Mouse (Mus musculus) intestine, embryonic 16.5 days (tissue): ENCODE results near the gene Hist1h4k. TPM values are rescaled to one million over a fixed set of nuclear protein-coding genes. Genes with fewer than 3 reads are reported as not detected.

ENCODE experiments used
- ATAC-seq: fragments of 200-750 bp; cut with Nextera tagmentation; 2 replicates; pipeline ENCODE4 v1.8.0; 2017; ENCODE audit warnings: moderate TSS enrichment, moderate library complexity
- H3K27ac ChIP-seq: fragments of 300-500 bp; sonication (generic); 2 replicates; pipeline ENCODE4 v1.5.1; 2014; ENCODE audit warnings: mild to moderate bottlenecking, low read length
- H3K27me3 ChIP-seq: fragments of 300-500 bp; sonication (generic); replicated peaks from 2 replicates; pipeline ENCODE4 v1.6.1; 2014; ENCODE audit warnings: low read length, control low read depth, mixed read lengths; ENCODE audit not compliant: control insufficient read depth, insufficient read depth
- H3K36me3 ChIP-seq: fragments of 300-500 bp; sonication (generic); 2 replicates; pipeline ENCODE4 v1.6.1; 2014; ENCODE audit warnings: low read length, control low read depth; ENCODE audit not compliant: control insufficient read depth, insufficient read depth
- H3K4me1 ChIP-seq: fragments of 300-500 bp; sonication (generic); 2 replicates; pipeline ENCODE4 v1.6.1; 2014; ENCODE audit warnings: low read length, control low read depth, mixed read lengths; ENCODE audit not compliant: control insufficient read depth, insufficient read depth
- H3K4me2 ChIP-seq: fragments of 300-500 bp; sonication (generic); 2 replicates; pipeline ENCODE4 v1.6.1; 2014; ENCODE audit warnings: low read depth, low read length, control low read depth
- H3K4me3 ChIP-seq: fragments of 300-500 bp; sonication (generic); 2 replicates; pipeline ENCODE4 v1.5.1; 2014; ENCODE audit warnings: mild to moderate bottlenecking, low read length
- H3K9ac ChIP-seq: fragments of 300-500 bp; sonication (generic); 2 replicates; pipeline ENCODE4 v1.6.1; 2014; ENCODE audit warnings: low read depth, low read length
- H3K9me3 ChIP-seq: fragments of 300-500 bp; sonication (generic); 2 replicates; pipeline ENCODE4 v1.6.1; 2016; ENCODE audit warnings: low read length, control low read depth; ENCODE audit not compliant: control insufficient read depth
- WGBS: fragments of 180-500 bp; shearing (Covaris S2); extraction: QIAGEN DNeasy Blood & Tissue Kit; methylation state at CpG from one replicate; pipeline ENCODE4 v1.1.7; 2014; 5-methylcytosine and 5-hydroxymethylcytosine counted together
- microRNA-seq: library from miRNA; unstranded; fragments of <30 nt; microRNA quantifications from one replicate; pipeline ENCODE4, GENCODE M21; 2016
- polyA plus RNA-seq: library from polyadenylated mRNA; unstranded; fragments of >200 nt; fragmentation: Nextera tagmentation; extraction: Ambion mirVana; gene quantifications from 2 replicates; pipeline ENCODE4 v1.2.1, GENCODE M21; 2015

Gene Hist1h4k
- polyA plus RNA-seq, 1 experiment from 2014 or later, result 4.0 TPM

- Histone ChIP-seq H3K27ac (peak overlapping the region; percentile 91), H3K9ac (peak overlapping the region; percentile 68), H3K27me3 (no peaks in the 10 kb centered on the region), H3K4me2 (peak overlapping the region; percentile 88), H3K9me3 (no peaks in the 10 kb centered on the region), H3K36me3 (no peaks in the 10 kb centered on the region), H3K4me1 (peaks cover 15% of the 10 kb centered on the region), H3K4me3 (peak overlapping the region; percentile 48)
- WGBS, result 0% methylated on average over 7 of the region's 7 CpGs
- ATAC-seq, result no peak
Observed at GRCm38 (mm10) chr13:21714725-21715124, 35.6 kb downstream of the Hist1h4k start.

- ATAC-seq, result no peak
- WGBS, result 28% methylated on average over 4 of the region's 4 CpGs
- Histone ChIP-seq H3K4me3 (peak overlapping the region; percentile 59), H3K27ac (no peak overlapping the region), H3K9ac (no peak overlapping the region), H3K4me1 (peaks cover 8% of the 10 kb centered on the region), H3K4me2 (peak overlapping the region; percentile 76), H3K9me3 (no peaks in the 10 kb centered on the region), H3K36me3 (no peaks in the 10 kb centered on the region), H3K27me3 (no peaks in the 10 kb centered on the region)
Observed at GRCm38 (mm10) chr13:21711698-21712097, 38.6 kb downstream of the Hist1h4k start.

- peaks cover 8% of the 10 kb centered on the region for H3K4me1 ChIP-seq
- H3K9ac ChIP-seq, result peak overlapping the region; percentile 63
- H3K27me3 ChIP-seq, result no peaks in the 10 kb centered on the region
- peak overlapping the region; percentile 15; the same call in 1 of the 2 replicates for H3K27ac ChIP-seq
- H3K9me3 ChIP-seq, result no peaks in the 10 kb centered on the region
- 2% methylated on average over 22 of the region's 22 CpGs for WGBS
- peak overlapping the region; percentile 76 for H3K4me2 ChIP-seq
- peak overlapping the region; percentile 59 for H3K4me3 ChIP-seq
- no peaks in the 10 kb centered on the region for H3K36me3 ChIP-seq
- peak; percentile 82 for ATAC-seq
Observed at GRCm38 (mm10) chr13:21710821-21711525, 39.3 kb downstream of the Hist1h4k start.

- peaks cover 4% of the 10 kb centered on the region for H3K4me1 ChIP-seq
- H3K9me3 ChIP-seq, result no peaks in the 10 kb centered on the region
Observed at GRCm38 (mm10) chr13:21710031-21710711, 40.1 kb downstream of the Hist1h4k start.

GRCm38 (mm10) chr13:21706669-21707068 lies 43.6 kb downstream of the Hist1h4k start:
- no peaks in the 10 kb centered on the region for H3K27me3 ChIP-seq
- 74% methylated on average over 4 of the region's 4 CpGs for WGBS
- H3K4me1 ChIP-seq, result no peaks in the 10 kb centered on the region
- no peak for ATAC-seq
- no peaks in the 10 kb centered on the region for H3K36me3 ChIP-seq
- H3K4me2 ChIP-seq, result no peak overlapping the region
- no peaks in the 10 kb centered on the region for H3K9me3 ChIP-seq
- H3K9ac ChIP-seq, result no peak overlapping the region
- H3K27ac ChIP-seq, result no peak overlapping the region
- no peak overlapping the region for H3K4me3 ChIP-seq

More at GRCm38 (mm10) chr13:21710031-21710711, 40.1 kb downstream of the Hist1h4k start:
- no peaks in the 10 kb centered on the region for H3K27me3 ChIP-seq
- H3K9ac ChIP-seq, result peak overlapping the region; percentile 72
- ATAC-seq, result peak; percentile 87
- H3K27ac ChIP-seq, result peak overlapping the region; percentile 77
- peak overlapping the region; percentile 62 for H3K4me3 ChIP-seq
- under 1% methylated on average over 32 of the region's 32 CpGs for WGBS
- no peaks in the 10 kb centered on the region for H3K36me3 ChIP-seq
- H3K4me2 ChIP-seq, result peak overlapping the region; percentile 30; the same call in 1 of the 2 replicates

Small RNA genes within 50 kb of the gene (microRNA-seq; reads per million reads assigned to microRNA genes)
- gene Gm44346 (not detected), gene Gm44357 (not detected), gene Gm44367 (not detected), gene Gm44454 (not detected)

Other genes starting within 250 kb of the Hist1h4k start
- 10.9 and 12.1 TPM in 2 replicates for gene Gm11273, start 249.1 kb downstream of the Hist1h4k start, polyA plus RNA-seq
- 3.0 and 3.4 TPM in 2 replicates for gene Zkscan8, start 219.4 kb downstream of the Hist1h4k start, polyA plus RNA-seq
- 0.11 and 0.17 TPM in 2 replicates for gene Olfr1366, start 207.7 kb downstream of the Hist1h4k start, polyA plus RNA-seq
- gene Olfr1535, start 190.6 kb downstream of the Hist1h4k start, polyA plus RNA-seq, result not detected in 2 replicates
- not detected in 2 replicates for gene Olfr1364, start 168.7 kb downstream of the Hist1h4k start, polyA plus RNA-seq
- not detected in 2 replicates for gene Olfr1362, start 136.5 kb downstream of the Hist1h4k start, polyA plus RNA-seq
- gene Olfr11, start 108.0 kb downstream of the Hist1h4k start, polyA plus RNA-seq, result not detected in 2 replicates
- gene Olfr1361, start 87.1 kb downstream of the Hist1h4k start, polyA plus RNA-seq, result not detected in 2 replicates
- gene Olfr1360, start 73.1 kb downstream of the Hist1h4k start, polyA plus RNA-seq, result not detected in 2 replicates
- not detected in 2 replicates for gene Olfr1359, start 52.4 kb downstream of the Hist1h4k start, polyA plus RNA-seq
- 2.3 and 2.5 TPM in 2 replicates for gene Hist1h2bl, start 34.4 kb downstream of the Hist1h4k start, polyA plus RNA-seq
- gene Hist1h2ai, start 34.1 kb downstream of the Hist1h4k start, polyA plus RNA-seq, result 10.9 and 17.9 TPM in 2 replicates
- gene Hist1h3h, start 32.8 kb downstream of the Hist1h4k start, polyA plus RNA-seq, result 4.8 and 9.5 TPM in 2 replicates
- gene Hist1h2bm, start 28.5 kb downstream of the Hist1h4k start, polyA plus RNA-seq, result 1.7 and 3.5 TPM in 2 replicates
- gene Hist1h4j, start 15.4 kb downstream of the Hist1h4k start, polyA plus RNA-seq, result 0.66 and 2.1 TPM in 2 replicates
- gene Hist1h2ak, start 3.3 kb upstream of the Hist1h4k start, polyA plus RNA-seq, result 13.0 and 13.5 TPM in 2 replicates
- gene Hist1h2bn, start 3.6 kb upstream of the Hist1h4k start, polyA plus RNA-seq, result 1.9 and 2.5 TPM in 2 replicates
- 10.0 and 14.9 TPM in 2 replicates for gene Hist1h1b, start 30.1 kb upstream of the Hist1h4k start, polyA plus RNA-seq
- gene Hist1h3i, start 32.9 kb upstream of the Hist1h4k start, polyA plus RNA-seq, result 53.6 and 66.8 TPM in 2 replicates
- 3.8 and 4.1 TPM in 2 replicates for gene Hist1h2an, start 36.7 kb upstream of the Hist1h4k start, polyA plus RNA-seq
- 1.5 and 1.7 TPM in 2 replicates for gene Hist1h2bp, start 37.0 kb upstream of the Hist1h4k start, polyA plus RNA-seq
- 13.4 and 17.9 TPM in 2 replicates for gene Hist1h2bq, start 59.7 kb upstream of the Hist1h4k start, polyA plus RNA-seq
- not detected in 2 replicates for gene Hist1h2ao, start 60.0 kb upstream of the Hist1h4k start, polyA plus RNA-seq
- gene Hist1h4m, start 61.2 kb upstream of the Hist1h4k start, polyA plus RNA-seq, result 1.0 TPM in 1 of 2 replicates, not detected in the other
- 5.7 and 9.6 TPM in 2 replicates for gene Hist1h4n, start 81.7 kb upstream of the Hist1h4k start, polyA plus RNA-seq
- gene Hist1h2ap, start 83.0 kb upstream of the Hist1h4k start, polyA plus RNA-seq, result 2,307 and 2,693 TPM in 2 replicates
- 15.5 and 19.5 TPM in 2 replicates for gene Hist1h2br, start 83.2 kb upstream of the Hist1h4k start, polyA plus RNA-seq
- gene Zfp184, start 194.6 kb upstream of the Hist1h4k start, polyA plus RNA-seq, result 4.4 and 4.7 TPM in 2 replicates
- 0.10 TPM in 1 of 2 replicates, not detected in the other for gene Pom121l2, start 230.7 kb upstream of the Hist1h4k start, polyA plus RNA-seq